Mouse (Mus musculus): ENCODE measurements around the gene Mcpt2. TPM values are rescaled to one million over a fixed set of nuclear protein-coding genes. Genes with fewer than 3 reads are reported as not detected.
"Not testable (repeated sequence)": the region's sequence is repeated elsewhere in the genome, so short reads cannot be mapped to it uniquely, and the experiment has no call there.

The Mcpt2 gene
- not detected in 2 replicates for polyA plus RNA-seq (2015; fragmentation: Nextera tagmentation; extraction: Ambion mirVana)

DNA sequence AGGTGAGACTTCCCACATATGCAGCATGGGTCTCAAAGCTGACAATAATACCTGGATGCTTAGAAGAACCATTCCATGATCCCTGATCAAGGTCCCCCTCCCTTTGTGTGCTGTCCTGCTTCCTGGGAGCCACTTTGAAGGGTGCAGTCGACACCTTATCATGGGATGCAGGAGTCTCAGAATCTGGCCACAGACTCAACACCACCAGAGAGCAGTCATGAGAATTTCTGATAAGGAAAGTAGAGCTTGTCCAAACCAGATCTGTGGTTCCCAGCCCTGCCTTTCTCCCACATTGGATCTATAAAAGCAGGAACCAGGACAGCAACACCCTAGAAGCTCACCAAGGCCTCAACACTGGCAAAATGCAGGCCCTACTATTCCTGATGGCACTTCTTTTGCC lies at the start of gene Mcpt2:
Gene Mcpt2, plus strand, starts transcription at position 250 of the 400 bp plus-strand sequence.
- H3K27me3 ChIP-seq (replicated peaks; ENCODE audit: control insufficient read depth, insufficient read depth, low read length); H3K4me3 ChIP-seq (ENCODE audit: low read length); H3K4me1 ChIP-seq (ENCODE audit: control insufficient read depth, insufficient read depth, low read depth, low read length); H3K9me3 ChIP-seq (ENCODE audit: control insufficient read depth, low read length); H3K27ac ChIP-seq (ENCODE audit: low read depth, low read length); H3K36me3 ChIP-seq (ENCODE audit: control insufficient read depth, insufficient read depth, low read length); H3K4me2 ChIP-seq (ENCODE audit: low read length); H3K9ac ChIP-seq (ENCODE audit: low read depth, low read length); ATAC-seq: not testable (repeated sequence)
- 78% methylated on average over 1 of the region's 1 CpGs for WGBS

GRCm38 (mm10) chr14:56013147-56013546 lies 28.7 kb upstream of the Mcpt2 start:
- 74% methylated on average over 3 of the region's 3 CpGs for WGBS
- no peak for ATAC-seq
- H3K9me3 ChIP-seq (ENCODE audit: control insufficient read depth, low read length): no peaks in the 10 kb centered on the region
- no peak overlapping the region for H3K4me3 ChIP-seq (ENCODE audit: low read length)
- H3K36me3 ChIP-seq (ENCODE audit: control insufficient read depth, insufficient read depth, low read length): no peaks in the 10 kb centered on the region
- no peaks in the 10 kb centered on the region for H3K4me1 ChIP-seq (ENCODE audit: control insufficient read depth, insufficient read depth, low read depth, low read length)
- H3K4me2 ChIP-seq (ENCODE audit: low read length): no peak overlapping the region
- H3K9ac ChIP-seq (ENCODE audit: low read depth, low read length): no peak overlapping the region
- H3K27ac ChIP-seq (ENCODE audit: low read depth, low read length): no peak overlapping the region
- no peaks in the 10 kb centered on the region for H3K27me3 ChIP-seq (replicated peaks; ENCODE audit: control insufficient read depth, insufficient read depth, low read length)

- H3K27me3 ChIP-seq (replicated peaks; ENCODE audit: control insufficient read depth, insufficient read depth, low read length): no peaks in the 10 kb centered on the region
- H3K27ac ChIP-seq (ENCODE audit: low read depth, low read length): no peak overlapping the region
- 93% methylated on average over 2 of the region's 2 CpGs for WGBS
- no peaks in the 10 kb centered on the region for H3K9me3 ChIP-seq (ENCODE audit: control insufficient read depth, low read length)
- no peak for ATAC-seq
- no peaks in the 10 kb centered on the region for H3K36me3 ChIP-seq (ENCODE audit: control insufficient read depth, insufficient read depth, low read length)
- no peak overlapping the region for H3K9ac ChIP-seq (ENCODE audit: low read depth, low read length)
- no peak overlapping the region for H3K4me2 ChIP-seq (ENCODE audit: low read length)
- H3K4me1 ChIP-seq (ENCODE audit: control insufficient read depth, insufficient read depth, low read depth, low read length): no peaks in the 10 kb centered on the region
- H3K4me3 ChIP-seq (ENCODE audit: low read length): no peak overlapping the region
These were observed 27.9 kb upstream of the Mcpt2 start for GRCm38 (mm10) chr14:56013924-56014323.

DNA sequence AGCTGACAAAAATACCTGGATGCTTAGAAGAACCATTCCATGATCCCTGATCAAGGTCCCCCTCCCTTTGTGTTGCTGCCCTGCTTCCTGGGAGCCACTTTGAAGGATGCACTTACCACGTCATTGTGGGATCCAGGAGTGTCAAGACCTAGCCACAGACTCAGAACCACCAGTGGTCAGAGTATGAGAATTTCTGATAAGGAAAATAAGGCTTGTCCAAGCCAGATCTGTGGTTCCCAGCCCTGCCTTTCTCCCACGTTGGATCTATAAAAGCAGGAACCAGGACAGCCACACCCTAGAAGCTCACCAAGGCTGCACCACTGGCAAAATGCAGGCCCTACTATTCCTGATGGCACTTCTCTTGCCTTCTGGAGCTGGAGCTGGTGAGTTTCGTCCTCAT lies 24.2 kb upstream of the Mcpt2 start, which contains the start of gene Mcpt1:
Gene Mcpt1, plus strand, starts transcription at position 301 of the 400 bp plus-strand sequence.
- not testable (repeated sequence) for ATAC-seq; H3K27ac ChIP-seq (ENCODE audit: low read depth, low read length); H3K4me3 ChIP-seq (ENCODE audit: low read length); H3K27me3 ChIP-seq (replicated peaks; ENCODE audit: control insufficient read depth, insufficient read depth, low read length); H3K4me2 ChIP-seq (ENCODE audit: low read length); H3K9me3 ChIP-seq (ENCODE audit: control insufficient read depth, low read length); H3K4me1 ChIP-seq (ENCODE audit: control insufficient read depth, insufficient read depth, low read depth, low read length); H3K36me3 ChIP-seq (ENCODE audit: control insufficient read depth, insufficient read depth, low read length); H3K9ac ChIP-seq (ENCODE audit: low read depth, low read length)
- 82% methylated on average over 3 of the region's 3 CpGs for WGBS

GRCm38 (mm10) chr14:56019446-56019845 lies 22.4 kb upstream of the Mcpt2 start:
- no peaks in the 10 kb centered on the region for H3K27me3 ChIP-seq (replicated peaks; ENCODE audit: control insufficient read depth, insufficient read depth, low read length)
- no peak overlapping the region for H3K4me2 ChIP-seq (ENCODE audit: low read length)
- 85% methylated on average over 1 of the region's 1 CpGs for WGBS
- ATAC-seq: no peak
- H3K4me1 ChIP-seq (ENCODE audit: control insufficient read depth, insufficient read depth, low read depth, low read length): no peaks in the 10 kb centered on the region
- H3K9me3 ChIP-seq (ENCODE audit: control insufficient read depth, low read length): no peaks in the 10 kb centered on the region
- H3K9ac ChIP-seq (ENCODE audit: low read depth, low read length): no peak overlapping the region
- H3K27ac ChIP-seq (ENCODE audit: low read depth, low read length): no peak overlapping the region
- H3K36me3 ChIP-seq (ENCODE audit: control insufficient read depth, insufficient read depth, low read length): no peaks in the 10 kb centered on the region
- no peak overlapping the region for H3K4me3 ChIP-seq (ENCODE audit: low read length)

DNA sequence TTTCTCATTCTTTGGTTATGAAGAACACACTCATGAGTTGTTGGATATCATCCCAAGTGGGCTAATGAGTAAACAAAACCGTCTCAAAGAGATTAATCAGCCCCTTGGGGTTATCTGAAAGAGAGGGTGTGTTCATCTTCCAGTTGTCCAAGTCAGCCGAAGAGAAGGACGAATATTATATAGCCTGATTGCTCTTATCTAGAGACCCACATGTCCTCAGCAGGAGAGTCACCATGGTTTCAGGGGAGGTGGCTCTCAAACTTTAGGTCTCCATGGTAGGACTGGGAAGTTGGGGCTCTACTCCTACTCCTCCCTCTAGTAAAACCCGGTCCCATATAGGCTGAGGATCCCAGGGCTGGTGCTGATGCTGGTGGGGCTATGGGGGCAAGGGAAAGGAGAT lies 20.5 kb upstream of the Mcpt2 start:
- H3K9me3 ChIP-seq (ENCODE audit: control insufficient read depth, low read length); ATAC-seq: not testable (repeated sequence)
- WGBS: 80% methylated on average over 3 of the region's 4 CpGs

GRCm38 (mm10) chr14:56030395-56030794 lies 11.4 kb upstream of the Mcpt2 start, which contains the start of gene Mcpt9:
Gene Mcpt9 (minus strand): TSS chr14:56030495.
- WGBS: 87% methylated on average over 3 of the region's 3 CpGs
- not testable (repeated sequence) for H3K27ac ChIP-seq (ENCODE audit: low read depth, low read length)

More for the DNA sequence above, 20.5 kb upstream of the Mcpt2 start:
- H3K27ac ChIP-seq (ENCODE audit: low read depth, low read length); H3K4me2 ChIP-seq (ENCODE audit: low read length); H3K36me3 ChIP-seq (ENCODE audit: control insufficient read depth, insufficient read depth, low read length); H3K4me3 ChIP-seq (ENCODE audit: low read length); H3K27me3 ChIP-seq (replicated peaks; ENCODE audit: control insufficient read depth, insufficient read depth, low read length); H3K9ac ChIP-seq (ENCODE audit: low read depth, low read length); H3K4me1 ChIP-seq (ENCODE audit: control insufficient read depth, insufficient read depth, low read depth, low read length): not testable (repeated sequence)

DNA sequence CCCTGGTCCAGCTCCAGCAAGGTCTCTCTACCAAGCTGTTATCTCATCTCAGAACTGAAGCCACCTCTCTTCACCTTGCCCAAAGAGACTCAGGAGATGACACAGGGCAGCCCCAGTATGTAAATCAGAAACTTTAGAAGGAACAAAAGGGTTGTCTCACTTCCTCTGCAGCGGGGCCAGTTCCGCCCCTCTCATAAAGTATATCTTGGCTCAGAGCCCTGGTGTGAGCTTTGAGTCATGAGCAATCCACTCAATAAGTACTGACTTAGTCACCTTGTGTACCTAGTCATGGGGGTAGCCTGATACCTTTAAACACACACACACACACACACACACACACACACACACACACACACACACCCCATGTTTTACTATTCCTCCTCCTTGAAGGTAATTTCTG lies 7.4 kb upstream of the Mcpt2 start:
- Histone ChIP-seq H3K27ac (ENCODE audit: low read depth, low read length) (no peak overlapping the region), H3K4me1 (ENCODE audit: control insufficient read depth, insufficient read depth, low read depth, low read length) (no peaks in the 10 kb centered on the region), H3K4me2 (ENCODE audit: low read length) (no peak overlapping the region), H3K36me3 (ENCODE audit: control insufficient read depth, insufficient read depth, low read length) (no peaks in the 10 kb centered on the region), H3K4me3 (ENCODE audit: low read length) (no peak overlapping the region), H3K9ac (ENCODE audit: low read depth, low read length) (no peak overlapping the region), H3K9me3 (ENCODE audit: control insufficient read depth, low read length) (no peaks in the 10 kb centered on the region), H3K27me3 (replicated peaks; ENCODE audit: control insufficient read depth, insufficient read depth, low read length) (no peaks in the 10 kb centered on the region)
- no peak for ATAC-seq
- WGBS: 91% methylated on average over 2 of the region's 2 CpGs

More at GRCm38 (mm10) chr14:56030395-56030794, 11.4 kb upstream of the Mcpt2 start, which contains the start of gene Mcpt9:
- not testable (repeated sequence) for H3K4me3 ChIP-seq (ENCODE audit: low read length); ATAC-seq; H3K9me3 ChIP-seq (ENCODE audit: control insufficient read depth, low read length); H3K36me3 ChIP-seq (ENCODE audit: control insufficient read depth, insufficient read depth, low read length); H3K9ac ChIP-seq (ENCODE audit: low read depth, low read length); H3K4me1 ChIP-seq (ENCODE audit: control insufficient read depth, insufficient read depth, low read depth, low read length); H3K4me2 ChIP-seq (ENCODE audit: low read length); H3K27me3 ChIP-seq (replicated peaks; ENCODE audit: control insufficient read depth, insufficient read depth, low read length)

DNA sequence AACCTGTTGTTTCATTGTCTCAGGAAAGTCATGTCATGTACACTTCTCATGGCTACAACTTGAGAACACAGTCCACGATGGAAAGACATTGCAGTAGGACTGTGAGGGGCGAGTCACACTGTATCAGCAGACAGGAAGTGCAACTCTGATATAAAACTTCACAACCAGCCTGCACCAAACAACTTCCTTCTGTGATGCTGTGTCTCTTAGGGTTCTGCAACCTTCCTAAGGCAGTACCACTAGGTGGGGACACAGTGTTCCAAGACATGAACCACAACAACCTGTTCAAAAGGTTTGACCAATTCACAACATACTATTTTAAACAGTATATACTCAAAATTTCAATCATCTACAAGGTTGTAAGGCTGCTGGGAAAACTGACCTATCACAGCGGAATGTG lies 13.6 kb downstream of the Mcpt2 start:
- H3K4me2 ChIP-seq (ENCODE audit: low read length): no peak overlapping the region
- H3K27ac ChIP-seq (ENCODE audit: low read depth, low read length): no peak overlapping the region
- no peaks in the 10 kb centered on the region for H3K9me3 ChIP-seq (ENCODE audit: control insufficient read depth, low read length)
- no peak for ATAC-seq
- H3K4me1 ChIP-seq (ENCODE audit: control insufficient read depth, insufficient read depth, low read depth, low read length): no peaks in the 10 kb centered on the region
- H3K4me3 ChIP-seq (ENCODE audit: low read length): no peak overlapping the region
- 92% methylated on average over 3 of the region's 3 CpGs for WGBS
- no peaks in the 10 kb centered on the region for H3K36me3 ChIP-seq (ENCODE audit: control insufficient read depth, insufficient read depth, low read length)
- no peak overlapping the region for H3K9ac ChIP-seq (ENCODE audit: low read depth, low read length)
- no peaks in the 10 kb centered on the region for H3K27me3 ChIP-seq (replicated peaks; ENCODE audit: control insufficient read depth, insufficient read depth, low read length)

- no peaks in the 10 kb centered on the region for H3K4me1 ChIP-seq (ENCODE audit: control insufficient read depth, insufficient read depth, low read depth, low read length)
- WGBS: 85% methylated on average over 4 of the region's 4 CpGs
- H3K9ac ChIP-seq (ENCODE audit: low read depth, low read length): no peak overlapping the region
- no peaks in the 10 kb centered on the region for H3K36me3 ChIP-seq (ENCODE audit: control insufficient read depth, insufficient read depth, low read length)
- no peak overlapping the region for H3K27ac ChIP-seq (ENCODE audit: low read depth, low read length)
- no peaks in the 10 kb centered on the region for H3K27me3 ChIP-seq (replicated peaks; ENCODE audit: control insufficient read depth, insufficient read depth, low read length)
- ATAC-seq: no peak
- H3K9me3 ChIP-seq (ENCODE audit: control insufficient read depth, low read length): no peaks in the 10 kb centered on the region
- no peak overlapping the region for H3K4me3 ChIP-seq (ENCODE audit: low read length)
- H3K4me2 ChIP-seq (ENCODE audit: low read length): no peak overlapping the region
These were observed 15.9 kb downstream of the Mcpt2 start for GRCm38 (mm10) chr14:56057722-56058121.
